Mouse (Mus musculus): Measurements from ENCODE around the gene Trim17. TPM values are rescaled to one million over a fixed set of nuclear protein-coding genes. Genes with fewer than 3 reads are reported as not detected.

Trim17 gene
- polyA plus RNA-seq, 1 experiment from 2014 or later, result 1.2 TPM

- H3K36me3 ChIP-seq, result peaks cover 70% of the 10 kb centered on the region
- 95% methylated on average over 4 of the region's 4 CpGs for WGBS
Measured at GRCm38 (mm10) chr11:58989166-58989565, 34.7 kb downstream of the Trim17 start.

GRCm38 (mm10) chr11:58990141-58990540 is 35.7 kb downstream of the Trim17 start:
- Histone ChIP-seq H3K4me3 (no peak overlapping the region), H3K36me3 (peaks cover 61% of the 10 kb centered on the region), H3K27me3 (peaks cover 22% of the 10 kb centered on the region), H3K9ac (no peak overlapping the region), H3K4me2 (replicated peaks) (no peak overlapping the region), H3K4me1 (peaks cover 7% of the 10 kb centered on the region; the same call in 1 of the 2 replicates), H3K27ac (no peak overlapping the region), H3K9me3 (replicated peaks) (no peaks in the 10 kb centered on the region)
- WGBS, result 89% methylated on average over 17 of the region's 17 CpGs
- ATAC-seq (ENCODE audit: low FRiP score), result no peak

More at GRCm38 (mm10) chr11:58989166-58989565, 34.7 kb downstream of the Trim17 start:
- Histone ChIP-seq H3K4me3 (no peak overlapping the region), H3K27me3 (peaks cover 12% of the 10 kb centered on the region), H3K4me2 (replicated peaks) (no peak overlapping the region), H3K4me1 (peaks cover 1% of the 10 kb centered on the region; the same call in 1 of the 2 replicates), H3K9ac (no peak overlapping the region), H3K9me3 (replicated peaks) (no peaks in the 10 kb centered on the region), H3K27ac (no peak overlapping the region)
- no peak for ATAC-seq (ENCODE audit: low FRiP score)

GRCm38 (mm10) chr11:58990794-58991193 is 36.3 kb downstream of the Trim17 start:
- H3K4me3 ChIP-seq, result no peak overlapping the region
- peaks cover 55% of the 10 kb centered on the region for H3K36me3 ChIP-seq
- peaks cover 28% of the 10 kb centered on the region for H3K27me3 ChIP-seq
- no peak for ATAC-seq (ENCODE audit: low FRiP score)
- no peaks in the 10 kb centered on the region for H3K9me3 ChIP-seq (replicated peaks)
- no peak overlapping the region for H3K4me2 ChIP-seq (replicated peaks)
- 87% methylated on average over 9 of the region's 9 CpGs for WGBS
- peaks cover 7% of the 10 kb centered on the region; the same call in 1 of the 2 replicates for H3K4me1 ChIP-seq
- H3K27ac ChIP-seq, result no peak overlapping the region
- no peak overlapping the region for H3K9ac ChIP-seq

GRCm38 (mm10) chr11:58991911-58992310 is 37.4 kb downstream of the Trim17 start:
- H3K9me3 ChIP-seq (replicated peaks), result no peaks in the 10 kb centered on the region
- H3K4me3 ChIP-seq, result no peak overlapping the region
- WGBS, result 84% methylated on average over 3 of the region's 3 CpGs
- no peak for ATAC-seq (ENCODE audit: low FRiP score)
- H3K4me1 ChIP-seq, result peaks cover 7% of the 10 kb centered on the region; the same call in 1 of the 2 replicates
- no peak overlapping the region for H3K9ac ChIP-seq
- peaks cover 37% of the 10 kb centered on the region for H3K27me3 ChIP-seq
- H3K36me3 ChIP-seq, result peaks cover 43% of the 10 kb centered on the region
- no peak overlapping the region for H3K4me2 ChIP-seq (replicated peaks)
- H3K27ac ChIP-seq, result no peak overlapping the region

- H3K4me3 ChIP-seq, result no peak overlapping the region
- peaks cover 43% of the 10 kb centered on the region for H3K27me3 ChIP-seq
- ATAC-seq (ENCODE audit: low FRiP score), result no peak
- WGBS, result 87% methylated on average over 6 of the region's 6 CpGs
- peaks cover 7% of the 10 kb centered on the region; the same call in 1 of the 2 replicates for H3K4me1 ChIP-seq
- H3K36me3 ChIP-seq, result peaks cover 31% of the 10 kb centered on the region
- H3K27ac ChIP-seq, result no peak overlapping the region
- H3K9me3 ChIP-seq (replicated peaks), result no peaks in the 10 kb centered on the region
- H3K9ac ChIP-seq, result no peak overlapping the region
- no peak overlapping the region for H3K4me2 ChIP-seq (replicated peaks)
Measured at GRCm38 (mm10) chr11:58993091-58993670, 38.7 kb downstream of the Trim17 start.

- H3K9ac ChIP-seq, result peak overlapping the region; percentile 53
- peak; percentile 58; the same call in 1 of the 2 replicates for ATAC-seq (ENCODE audit: low FRiP score)
- no peaks in the 10 kb centered on the region for H3K9me3 ChIP-seq (replicated peaks)
Measured at GRCm38 (mm10) chr11:58994337-58994826, 39.9 kb downstream of the Trim17 start.

GRCm38 (mm10) chr11:58995061-58995806 is 40.7 kb downstream of the Trim17 start:
- H3K9ac ChIP-seq, result no peak overlapping the region
- peaks cover 7% of the 10 kb centered on the region; the same call in 1 of the 2 replicates for H3K4me1 ChIP-seq
- peaks cover 11% of the 10 kb centered on the region for H3K36me3 ChIP-seq
- peaks cover 43% of the 10 kb centered on the region for H3K27me3 ChIP-seq
- H3K4me2 ChIP-seq (replicated peaks), result 0 out of 2 replicates have a peak overlapping the region, but pooled peaks have one; percentile 69
- 77% methylated on average over 9 of the region's 9 CpGs for WGBS
- H3K9me3 ChIP-seq (replicated peaks), result no peaks in the 10 kb centered on the region
- ATAC-seq (ENCODE audit: low FRiP score), result no peak
- H3K27ac ChIP-seq, result no peak overlapping the region
- H3K4me3 ChIP-seq, result no peak overlapping the region

More at GRCm38 (mm10) chr11:58994337-58994826, 39.9 kb downstream of the Trim17 start:
- Histone ChIP-seq H3K4me2 (replicated peaks) (peak overlapping the region; percentile 69), H3K36me3 (peaks cover 19% of the 10 kb centered on the region), H3K4me1 (peaks cover 7% of the 10 kb centered on the region; the same call in 1 of the 2 replicates), H3K27me3 (peaks cover 43% of the 10 kb centered on the region), H3K27ac (no peak overlapping the region), H3K4me3 (peak overlapping the region; percentile 38)
- WGBS, result under 1% methylated on average over 28 of the region's 35 CpGs

GRCm38 (mm10) chr11:58995807-58996370 is 41.4 kb downstream of the Trim17 start:
- 0 out of 2 replicates have a peak, but pooled peaks cover 5% of the 10 kb centered on the region for H3K36me3 ChIP-seq
- peaks cover 7% of the 10 kb centered on the region; the same call in 1 of the 2 replicates for H3K4me1 ChIP-seq
- ATAC-seq (ENCODE audit: low FRiP score), result no peak
- H3K27ac ChIP-seq, result no peak overlapping the region
- H3K27me3 ChIP-seq, result peaks cover 43% of the 10 kb centered on the region
- WGBS, result 56% methylated on average over 12 of the region's 12 CpGs
- no peak overlapping the region for H3K9ac ChIP-seq
- H3K9me3 ChIP-seq (replicated peaks), result no peaks in the 10 kb centered on the region
- no peak overlapping the region for H3K4me2 ChIP-seq (replicated peaks)
- H3K4me3 ChIP-seq, result no peak overlapping the region

GRCm38 (mm10) chr11:58997541-58997940 is 43.1 kb downstream of the Trim17 start:
- ATAC-seq (ENCODE audit: low FRiP score), result no peak
- no peak overlapping the region for H3K4me3 ChIP-seq
- no peak overlapping the region for H3K9ac ChIP-seq
- no peaks in the 10 kb centered on the region for H3K36me3 ChIP-seq
- H3K4me2 ChIP-seq (replicated peaks), result no peak overlapping the region
- H3K4me1 ChIP-seq, result peaks cover 7% of the 10 kb centered on the region; the same call in 1 of the 2 replicates
- 93% methylated on average over 5 of the region's 5 CpGs for WGBS
- H3K27ac ChIP-seq, result no peak overlapping the region
- peaks cover 43% of the 10 kb centered on the region for H3K27me3 ChIP-seq
- H3K9me3 ChIP-seq (replicated peaks), result no peaks in the 10 kb centered on the region

GRCm38 (mm10) chr11:58999158-58999557 is 44.7 kb downstream of the Trim17 start:
- Histone ChIP-seq H3K27ac (no peak overlapping the region), H3K36me3 (no peaks in the 10 kb centered on the region), H3K4me2 (replicated peaks) (no peak overlapping the region), H3K9me3 (replicated peaks) (no peaks in the 10 kb centered on the region), H3K9ac (no peak overlapping the region), H3K4me1 (peaks cover 6% of the 10 kb centered on the region; the same call in 1 of the 2 replicates), H3K27me3 (peaks cover 30% of the 10 kb centered on the region), H3K4me3 (no peak overlapping the region)
- ATAC-seq (ENCODE audit: low FRiP score), result no peak
- 66% methylated on average over 11 of the region's 11 CpGs for WGBS

- 80% methylated on average over 6 of the region's 6 CpGs for WGBS
Measured at GRCm38 (mm10) chr11:58999830-59000229, 45.3 kb downstream of the Trim17 start.

GRCm38 (mm10) chr11:59000635-59001034 is 46.1 kb downstream of the Trim17 start:
- H3K9ac ChIP-seq, result no peak overlapping the region
- H3K4me3 ChIP-seq, result no peak overlapping the region
- H3K27ac ChIP-seq, result no peak overlapping the region
- no peak for ATAC-seq (ENCODE audit: low FRiP score)
- WGBS, result 93% methylated on average over 21 of the region's 21 CpGs
- H3K36me3 ChIP-seq, result no peaks in the 10 kb centered on the region
- no peaks in the 10 kb centered on the region for H3K4me1 ChIP-seq
- peaks cover 16% of the 10 kb centered on the region for H3K27me3 ChIP-seq
- no peaks in the 10 kb centered on the region for H3K9me3 ChIP-seq (replicated peaks)
- no peak overlapping the region for H3K4me2 ChIP-seq (replicated peaks)

More at GRCm38 (mm10) chr11:58999830-59000229, 45.3 kb downstream of the Trim17 start:
- H3K36me3 ChIP-seq, result no peaks in the 10 kb centered on the region
- H3K27me3 ChIP-seq, result peaks cover 24% of the 10 kb centered on the region
- no peak overlapping the region for H3K4me2 ChIP-seq (replicated peaks)
- no peak for ATAC-seq (ENCODE audit: low FRiP score)
- H3K9ac ChIP-seq, result no peak overlapping the region
- H3K9me3 ChIP-seq (replicated peaks), result no peaks in the 10 kb centered on the region
- H3K4me1 ChIP-seq, result no peaks in the 10 kb centered on the region
- no peak overlapping the region for H3K4me3 ChIP-seq
- no peak overlapping the region for H3K27ac ChIP-seq
